Mouse (Mus musculus): Measurements from ENCODE around the gene Mstn. TPM values are rescaled to one million over a fixed set of nuclear protein-coding genes. Genes with fewer than 3 reads are reported as not detected.

The Mstn gene
- polyA plus RNA-seq, 1 experiment = not detected

GRCm38 (mm10) chr1:53060499-53060898 lies 941 bp upstream of the Mstn start:
- Histone ChIP-seq H3ac (ENCODE audit: control insufficient read depth, insufficient read length, low read depth) (no peak overlapping the region), H3K4me3 (ENCODE audit: insufficient read depth, poor library complexity, severe bottlenecking) (no peak overlapping the region), H3K79me2 (ENCODE audit: control insufficient read depth, insufficient read depth) (no peaks in the 10 kb centered on the region), H3K36me3 (ENCODE audit: control insufficient read depth, insufficient read depth) (no peaks in the 10 kb centered on the region), H3K79me3 (ENCODE audit: low read depth) (no peaks in the 10 kb centered on the region), H3K27me3 (ENCODE audit: control insufficient read depth, insufficient read depth, insufficient read length) (no peaks in the 10 kb centered on the region)
- no peak for TF ChIP-seq CEBPB (IDR thresholded peaks at IDR 0.05; ENCODE audit: low read depth)
- TF ChIP-seq MYOG (IDR thresholded peaks at IDR 0.05; ENCODE audit: control insufficient read depth, extremely low read depth, insufficient read length) = no peak
- TF ChIP-seq CTCF (IDR thresholded peaks at IDR 0.05; ENCODE audit: control insufficient read depth, insufficient read depth, insufficient read length) = no peak
- TF ChIP-seq MYOD1 (IDR thresholded peaks at IDR 0.05; ENCODE audit: control insufficient read depth, insufficient read length, low read depth) = no peak
- no peak for TF ChIP-seq FOSL1 (IDR thresholded peaks at IDR 0.05; ENCODE audit: insufficient read depth, low read length, poor library complexity, severe bottlenecking)
- no peak for TF ChIP-seq MAX (IDR thresholded peaks at IDR 0.05)
- no peak for TF ChIP-seq USF1 (IDR thresholded peaks at IDR 0.05; ENCODE audit: low read depth)

DNA sequence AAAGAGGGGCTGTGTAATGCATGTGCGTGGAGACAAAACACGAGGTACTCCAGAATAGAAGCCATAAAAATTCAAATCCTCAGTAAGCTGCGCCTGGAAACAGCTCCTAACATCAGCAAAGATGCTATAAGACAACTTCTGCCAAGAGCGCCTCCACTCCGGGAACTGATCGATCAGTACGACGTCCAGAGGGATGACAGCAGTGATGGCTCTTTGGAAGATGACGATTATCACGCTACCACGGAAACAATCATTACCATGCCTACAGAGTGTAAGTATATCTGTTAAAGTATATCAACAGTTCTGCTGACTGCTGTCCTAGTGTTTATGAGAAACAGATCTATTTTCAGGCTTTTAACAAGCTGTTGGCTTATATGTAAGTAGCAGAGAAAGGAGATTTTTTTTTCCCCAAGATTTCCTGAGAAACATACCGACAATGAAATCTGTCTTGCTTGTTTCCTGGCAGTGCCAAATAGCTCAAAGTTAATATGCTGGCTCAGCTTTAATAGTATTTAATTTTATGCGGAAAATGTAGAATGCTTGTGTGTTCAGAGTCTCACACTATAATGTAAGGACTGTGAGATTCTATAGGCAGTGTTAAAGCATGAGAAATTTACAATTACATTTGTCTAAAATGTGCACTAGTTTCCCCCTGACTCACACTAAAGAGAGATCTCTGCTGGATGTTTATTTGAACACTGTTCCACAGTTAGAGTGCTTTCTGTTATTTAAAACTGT lies 600 bp downstream of the Mstn start:
- TF ChIP-seq USF1 (IDR thresholded peaks at IDR 0.05; ENCODE audit: low read depth) (no peak), MYOG (IDR thresholded peaks at IDR 0.05; ENCODE audit: control insufficient read depth, extremely low read depth, insufficient read length) (no peak), CEBPB (IDR thresholded peaks at IDR 0.05; ENCODE audit: low read depth) (no peak), MAX (IDR thresholded peaks at IDR 0.05) (no peak), MYOD1 (IDR thresholded peaks at IDR 0.05; ENCODE audit: control insufficient read depth, insufficient read length, low read depth) (no peak), FOSL1 (IDR thresholded peaks at IDR 0.05; ENCODE audit: insufficient read depth, low read length, poor library complexity, severe bottlenecking) (no peak), CTCF (IDR thresholded peaks at IDR 0.05; ENCODE audit: control insufficient read depth, insufficient read depth, insufficient read length) (no peak)
- H3K4me3 ChIP-seq (ENCODE audit: insufficient read depth, poor library complexity, severe bottlenecking) = no peak overlapping the region
- no peaks in the 10 kb centered on the region for H3K36me3 ChIP-seq (ENCODE audit: control insufficient read depth, insufficient read depth)
- H3ac ChIP-seq (ENCODE audit: control insufficient read depth, insufficient read length, low read depth) = no peak overlapping the region
- no peaks in the 10 kb centered on the region for H3K79me2 ChIP-seq (ENCODE audit: control insufficient read depth, insufficient read depth)
- no peaks in the 10 kb centered on the region for H3K79me3 ChIP-seq (ENCODE audit: low read depth)
- H3K27me3 ChIP-seq (ENCODE audit: control insufficient read depth, insufficient read depth, insufficient read length) = no peaks in the 10 kb centered on the region

GRCm38 (mm10) chr1:53063921-53064320 lies 2.5 kb downstream of the Mstn start:
- Histone ChIP-seq H3K36me3 (ENCODE audit: control insufficient read depth, insufficient read depth) (no peaks in the 10 kb centered on the region), H3K27me3 (ENCODE audit: control insufficient read depth, insufficient read depth, insufficient read length) (no peaks in the 10 kb centered on the region), H3K79me3 (ENCODE audit: low read depth) (no peaks in the 10 kb centered on the region), H3K79me2 (ENCODE audit: control insufficient read depth, insufficient read depth) (no peaks in the 10 kb centered on the region), H3K4me3 (ENCODE audit: insufficient read depth, poor library complexity, severe bottlenecking) (no peak overlapping the region), H3ac (ENCODE audit: control insufficient read depth, insufficient read length, low read depth) (no peak overlapping the region)
- TF ChIP-seq MYOG (IDR thresholded peaks at IDR 0.05; ENCODE audit: control insufficient read depth, extremely low read depth, insufficient read length) = no peak
- TF ChIP-seq MAX (IDR thresholded peaks at IDR 0.05) = no peak
- TF ChIP-seq CEBPB (IDR thresholded peaks at IDR 0.05; ENCODE audit: low read depth) = no peak
- no peak for TF ChIP-seq FOSL1 (IDR thresholded peaks at IDR 0.05; ENCODE audit: insufficient read depth, low read length, poor library complexity, severe bottlenecking)
- TF ChIP-seq USF1 (IDR thresholded peaks at IDR 0.05; ENCODE audit: low read depth) = no peak
- no peak for TF ChIP-seq CTCF (IDR thresholded peaks at IDR 0.05; ENCODE audit: control insufficient read depth, insufficient read depth, insufficient read length)
- no peak for TF ChIP-seq MYOD1 (IDR thresholded peaks at IDR 0.05; ENCODE audit: control insufficient read depth, insufficient read length, low read depth)

DNA sequence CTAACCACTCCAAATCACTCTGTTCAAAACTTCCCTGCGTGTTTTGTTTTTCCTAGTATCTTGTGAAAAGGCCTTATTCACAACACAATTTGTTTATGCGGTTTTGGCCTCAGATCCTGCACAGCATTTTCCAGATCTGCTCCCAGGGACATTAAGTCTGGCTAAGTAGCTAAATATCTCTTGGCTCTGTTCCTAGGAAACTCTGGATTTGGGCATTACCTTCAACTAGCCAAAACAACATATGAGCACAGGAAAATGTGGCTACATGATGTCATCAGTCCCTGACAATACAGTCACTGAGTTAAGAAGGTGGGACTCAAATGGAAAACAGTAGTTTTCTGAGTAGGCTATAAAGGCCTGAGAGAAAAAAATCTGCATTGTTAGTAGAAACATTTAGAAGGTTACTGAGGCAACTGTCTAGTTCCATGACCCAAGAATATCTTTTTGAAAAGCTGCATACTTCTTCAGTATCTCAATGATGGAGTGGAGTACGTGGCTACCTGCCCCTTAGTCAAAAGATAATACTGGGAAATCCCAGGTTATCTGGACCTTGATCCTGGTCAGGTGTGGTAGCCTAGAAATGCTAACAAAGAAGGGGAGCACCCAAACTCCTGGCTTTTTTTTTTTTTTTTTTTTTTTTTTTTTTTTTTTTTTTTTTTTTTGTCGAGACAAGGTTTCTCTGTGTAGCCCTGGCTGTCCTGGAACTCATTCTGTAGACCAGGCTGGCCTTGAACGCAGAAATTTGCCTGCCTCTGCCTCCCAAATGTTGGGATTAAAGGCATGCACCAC lies 8.5 kb downstream of the Mstn start:
- no peak overlapping the region for H3ac ChIP-seq (ENCODE audit: control insufficient read depth, insufficient read length, low read depth)
- H3K36me3 ChIP-seq (ENCODE audit: control insufficient read depth, insufficient read depth) = no peaks in the 10 kb centered on the region
- H3K79me3 ChIP-seq (ENCODE audit: low read depth) = no peaks in the 10 kb centered on the region
- TF ChIP-seq FOSL1 (IDR thresholded peaks at IDR 0.05; ENCODE audit: insufficient read depth, low read length, poor library complexity, severe bottlenecking) = no peak
- no peak for TF ChIP-seq USF1 (IDR thresholded peaks at IDR 0.05; ENCODE audit: low read depth)
- TF ChIP-seq MAX (IDR thresholded peaks at IDR 0.05) = no peak
- TF ChIP-seq CTCF (IDR thresholded peaks at IDR 0.05; ENCODE audit: control insufficient read depth, insufficient read depth, insufficient read length) = no peak
- TF ChIP-seq CEBPB (IDR thresholded peaks at IDR 0.05; ENCODE audit: low read depth) = no peak
- no peaks in the 10 kb centered on the region for H3K79me2 ChIP-seq (ENCODE audit: control insufficient read depth, insufficient read depth)
- H3K27me3 ChIP-seq (ENCODE audit: control insufficient read depth, insufficient read depth, insufficient read length) = no peaks in the 10 kb centered on the region
- no peak overlapping the region for H3K4me3 ChIP-seq (ENCODE audit: insufficient read depth, poor library complexity, severe bottlenecking)

GRCm38 (mm10) chr1:53070664-53071175 lies 9.3 kb downstream of the Mstn start:
- Histone ChIP-seq H3ac (ENCODE audit: control insufficient read depth, insufficient read length, low read depth) (no peak overlapping the region), H3K27me3 (ENCODE audit: control insufficient read depth, insufficient read depth, insufficient read length) (no peaks in the 10 kb centered on the region), H3K36me3 (ENCODE audit: control insufficient read depth, insufficient read depth) (no peaks in the 10 kb centered on the region), H3K79me3 (ENCODE audit: low read depth) (no peaks in the 10 kb centered on the region), H3K79me2 (ENCODE audit: control insufficient read depth, insufficient read depth) (no peaks in the 10 kb centered on the region), H3K4me3 (ENCODE audit: insufficient read depth, poor library complexity, severe bottlenecking) (no peak overlapping the region)
- TF ChIP-seq FOSL1 (IDR thresholded peaks at IDR 0.05; ENCODE audit: insufficient read depth, low read length, poor library complexity, severe bottlenecking) (no peak), CTCF (IDR thresholded peaks at IDR 0.05; ENCODE audit: control insufficient read depth, insufficient read depth, insufficient read length) (no peak), MAX (IDR thresholded peaks at IDR 0.05) (no peak), MYOD1 (IDR thresholded peaks at IDR 0.05; ENCODE audit: control insufficient read depth, insufficient read length, low read depth) (no peak), CEBPB (IDR thresholded peaks at IDR 0.05; ENCODE audit: low read depth) (no peak), MYOG (IDR thresholded peaks at IDR 0.05; ENCODE audit: control insufficient read depth, extremely low read depth, insufficient read length) (no peak), USF1 (IDR thresholded peaks at IDR 0.05; ENCODE audit: low read depth) (no peak)
